Mouse (Mus musculus): Measurements from ENCODE around the gene Pcca.
"Not testable (repeated sequence)": the region's sequence is repeated elsewhere in the genome, so short reads cannot be mapped to it uniquely, and the experiment has no call there.

The Pcca gene

DNA sequence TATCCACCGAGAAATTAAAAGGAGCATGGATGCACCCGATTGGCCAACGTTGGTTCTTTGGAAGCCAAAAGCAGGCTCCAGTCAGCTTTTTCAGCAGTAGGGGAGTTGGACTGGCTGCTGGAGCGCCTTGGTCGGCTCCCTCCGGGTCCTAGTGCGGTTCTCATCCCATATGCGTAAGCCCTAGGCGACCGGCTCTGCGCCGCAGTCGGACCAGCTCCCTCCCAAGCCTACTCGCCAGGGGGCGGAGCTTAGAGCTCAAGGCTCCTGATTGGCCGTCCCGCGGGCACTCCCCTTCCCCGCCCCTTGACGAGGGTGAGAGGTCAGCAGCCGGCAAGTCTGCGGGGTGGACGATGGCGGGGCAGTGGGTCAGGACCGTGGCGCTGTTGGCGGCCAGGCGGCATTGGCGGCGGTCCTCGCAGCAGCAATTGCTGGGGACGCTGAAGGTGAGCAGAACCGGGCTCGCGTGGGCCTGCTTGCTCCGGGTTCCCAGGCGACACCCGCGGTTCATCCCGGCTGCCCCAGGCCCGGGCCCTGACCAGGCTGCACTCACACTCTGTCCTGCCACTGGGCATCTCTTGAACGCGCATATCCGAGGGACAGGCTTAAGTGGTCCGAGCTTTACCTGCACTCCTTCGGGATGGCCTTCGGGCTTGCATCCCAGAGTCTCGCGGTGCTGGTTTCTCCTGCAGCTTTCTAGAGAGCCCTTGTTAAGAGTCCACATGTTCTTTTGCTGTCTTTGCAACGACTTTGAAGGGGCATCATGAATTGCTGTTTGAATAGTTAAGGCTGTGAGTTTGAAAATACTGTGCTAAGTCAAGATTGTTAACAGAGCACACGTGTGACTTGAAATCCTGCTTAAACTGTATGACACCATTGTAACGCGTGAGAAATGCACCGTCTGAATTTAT, at the start of gene Pcca:
TSS of gene Pcca (plus strand) at position 308 of the 908 bp plus-strand sequence.
- DNase-seq, result peak; percentile 97

DNA sequence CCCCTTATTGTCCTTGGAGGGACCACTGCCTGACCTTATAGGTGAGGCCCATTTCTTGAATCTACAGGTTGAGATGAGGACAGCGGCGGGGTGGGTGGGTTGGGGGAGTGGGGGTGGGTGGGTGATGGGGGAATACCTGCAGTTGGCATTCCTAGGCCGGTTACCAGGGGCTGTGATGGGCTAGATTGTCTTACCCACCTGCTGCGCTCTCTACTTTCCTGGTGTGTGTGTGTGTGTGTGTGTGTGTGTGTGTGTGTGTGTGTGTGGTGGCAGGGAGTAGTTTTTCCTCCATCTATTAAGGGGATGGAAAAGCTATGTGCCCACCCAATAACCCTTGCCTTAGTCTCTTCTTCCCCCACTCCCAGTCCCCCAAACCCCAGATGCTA, 49.7 kb upstream of the Pcca start:
- no peak for DNase-seq

DNA sequence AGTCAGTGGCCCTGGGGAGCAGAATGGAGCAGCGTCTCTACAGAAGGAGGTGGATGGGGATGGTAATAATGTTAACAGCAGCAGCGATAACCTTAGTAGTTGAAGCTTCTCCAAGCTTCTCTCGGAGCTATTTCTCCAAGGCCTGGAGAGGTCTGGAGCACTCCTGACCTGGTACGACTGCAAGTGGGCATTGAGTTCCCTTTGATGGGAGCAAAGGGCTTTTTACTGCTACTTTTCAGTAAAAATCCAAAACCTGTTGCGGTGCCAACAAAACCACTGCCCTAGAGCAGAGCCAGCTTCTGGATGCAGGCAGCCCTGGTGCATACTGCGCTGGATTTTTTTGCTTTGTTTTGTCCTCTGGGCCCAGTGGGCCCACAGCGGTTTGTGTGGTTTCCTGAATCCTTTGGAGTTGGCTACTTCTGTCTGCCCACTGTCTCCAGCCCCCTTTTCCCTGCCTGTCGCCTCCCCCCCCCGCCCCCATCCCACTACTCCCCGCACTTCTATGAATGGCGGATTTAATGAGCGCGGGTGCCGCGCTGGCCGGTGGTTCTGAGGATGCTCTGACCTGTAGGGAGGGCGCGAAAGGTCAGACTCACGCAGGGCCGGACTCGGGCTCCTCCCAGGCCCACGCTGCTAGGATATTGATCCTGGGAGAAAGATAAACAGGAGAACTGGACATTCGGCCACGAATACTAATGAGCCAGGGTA, 49.1 kb upstream of the Pcca start:
- DNase-seq, result no peak

- DNase-seq, result no peak
Observed at GRCm38 (mm10) chr14:122485635-122486181, 48.4 kb upstream of the Pcca start.

DNA sequence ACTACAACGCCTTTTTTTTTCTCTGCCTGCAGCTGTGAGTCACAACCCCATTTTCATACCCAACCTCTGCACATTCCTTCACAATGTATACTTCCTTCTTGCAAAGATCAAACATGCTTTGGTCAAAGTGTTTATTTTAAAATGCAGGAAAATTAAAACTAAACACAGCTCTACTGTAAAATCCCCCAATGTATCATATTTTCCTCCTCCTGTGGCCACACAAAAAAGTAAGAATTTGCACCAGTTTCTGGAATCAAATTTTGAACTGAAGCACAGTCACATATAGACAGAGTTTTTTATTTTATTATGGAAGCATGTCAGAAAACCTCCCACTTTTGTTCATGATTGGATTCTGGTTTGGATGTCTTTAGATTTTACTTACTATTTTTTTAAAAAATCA, 47.5 kb upstream of the Pcca start:
- no peak for DNase-seq

GRCm38 (mm10) chr14:122487366-122487765, 46.8 kb upstream of the Pcca start:
- no peak for DNase-seq

DNA sequence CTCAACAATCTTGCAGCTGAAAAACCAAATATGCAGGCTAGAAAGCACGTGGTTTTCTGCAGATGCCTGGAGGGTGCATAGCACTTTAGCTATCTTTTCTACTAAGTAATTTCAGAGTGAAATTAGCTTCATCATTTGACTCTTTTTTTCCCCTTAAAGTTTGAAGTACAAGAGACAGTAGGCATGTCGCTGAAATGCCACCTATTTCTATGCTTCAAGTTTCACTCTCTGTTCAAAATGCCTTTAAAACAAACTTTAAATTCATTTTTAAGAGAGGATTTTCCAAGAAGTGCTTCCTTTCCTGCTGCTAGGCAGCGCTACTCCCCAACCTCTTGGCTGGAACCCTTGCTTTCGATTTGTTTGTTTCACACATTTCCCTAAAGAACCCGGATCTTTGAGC, 45.1 kb upstream of the Pcca start:
- DNase-seq, result no peak

- no peak for DNase-seq
Observed at GRCm38 (mm10) chr14:122489686-122490414, 44.3 kb upstream of the Pcca start.

- DNase-seq, result no peak
Observed at GRCm38 (mm10) chr14:122490441-122491328, 43.4 kb upstream of the Pcca start, which contains the start of gene Gm10837. Gene Gm10837 (plus strand): TSS chr14:122490586.

- DNase-seq, result no peak
Observed at GRCm38 (mm10) chr14:122491521-122491920, 42.6 kb upstream of the Pcca start.

- no peak for DNase-seq
Observed at GRCm38 (mm10) chr14:122492015-122492414, 42.1 kb upstream of the Pcca start.

DNA sequence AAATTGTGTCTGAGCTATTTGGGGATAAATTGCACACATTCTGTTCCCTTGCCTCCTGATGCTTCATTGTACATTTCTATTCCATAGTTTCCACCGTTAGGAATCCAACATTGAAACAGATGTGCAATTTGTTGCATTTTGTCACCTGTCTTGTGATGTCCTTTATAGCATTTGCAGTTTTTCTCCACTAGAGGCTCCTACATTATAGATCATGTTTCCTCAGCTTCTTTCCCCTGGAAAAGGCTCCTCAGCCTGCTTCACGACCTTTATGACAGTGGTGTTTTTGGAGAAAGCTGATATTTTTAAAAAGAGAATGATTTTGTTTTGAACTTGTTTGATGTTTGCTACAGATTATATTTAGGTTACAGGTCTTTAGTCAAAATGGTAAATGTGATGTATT, 25.1 kb upstream of the Pcca start:
- DNase-seq, result no peak

DNA sequence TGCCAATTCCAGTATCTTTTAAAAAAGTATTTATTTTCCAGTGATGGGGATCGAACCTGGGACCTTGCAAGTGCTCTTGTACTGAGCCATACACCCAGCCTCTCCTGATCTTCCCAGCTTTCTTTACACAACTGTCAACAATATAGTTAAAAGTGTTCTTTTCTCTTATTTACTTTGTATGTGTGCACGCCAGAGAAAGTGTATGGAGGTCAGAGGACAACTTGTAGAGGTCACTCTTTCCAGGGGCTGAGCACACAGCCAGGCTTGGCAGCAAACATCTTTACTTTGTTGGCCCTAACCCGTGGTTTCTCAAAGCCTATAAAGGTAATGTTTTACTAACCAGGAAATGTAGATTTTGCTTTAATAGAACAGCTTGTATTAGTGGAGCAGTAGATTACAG, 22.6 kb upstream of the Pcca start:
- DNase-seq, result no peak

GRCm38 (mm10) chr14:122513511-122514036, 20.6 kb upstream of the Pcca start:
- DNase-seq, result no peak

DNA sequence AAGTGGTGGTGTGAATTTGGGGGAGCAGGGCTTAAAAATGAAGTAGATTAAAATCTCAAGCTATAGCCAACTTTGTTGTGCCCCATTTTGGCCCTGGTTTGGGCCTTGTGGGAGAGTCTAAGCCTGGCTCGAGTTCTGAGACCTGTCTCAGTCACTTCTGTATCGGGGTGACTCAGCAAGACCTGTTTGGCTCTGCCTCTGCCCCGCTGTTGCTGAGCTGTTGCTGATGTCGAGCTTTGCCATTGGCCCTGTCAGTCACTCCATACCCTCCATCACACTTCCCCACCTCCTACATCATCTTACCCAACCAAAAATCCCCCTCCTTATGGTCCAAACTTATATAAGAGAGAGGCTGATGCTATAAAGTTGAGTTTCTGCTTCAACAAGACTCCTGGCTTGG, 5.6 kb upstream of the Pcca start:
- no peak for DNase-seq

GRCm38 (mm10) chr14:122535986-122536385, 1.9 kb downstream of the Pcca start:
- no peak for DNase-seq

DNA sequence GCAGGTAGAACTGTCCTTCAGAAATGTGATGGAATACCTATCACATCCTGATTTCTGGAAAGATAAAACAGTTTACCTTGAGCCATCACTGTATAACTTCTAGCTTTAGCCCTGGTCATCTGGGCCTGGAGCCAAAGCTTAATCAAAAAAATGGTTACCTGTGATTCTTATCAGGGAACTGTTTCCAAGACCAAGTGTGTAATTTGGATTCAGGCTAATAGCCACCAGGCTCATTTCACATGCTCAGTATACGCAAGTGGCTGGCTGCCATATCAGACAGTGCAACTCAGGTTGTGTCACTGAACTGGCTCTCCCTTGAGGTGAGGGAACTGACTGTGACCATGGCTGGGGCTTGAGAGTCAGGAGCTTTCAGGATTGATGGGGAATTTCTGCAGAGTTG, 14.3 kb downstream of the Pcca start:
- peak; percentile 19 for DNase-seq

GRCm38 (mm10) chr14:122548905-122549304, 14.8 kb downstream of the Pcca start:
- DNase-seq, result no peak

DNA sequence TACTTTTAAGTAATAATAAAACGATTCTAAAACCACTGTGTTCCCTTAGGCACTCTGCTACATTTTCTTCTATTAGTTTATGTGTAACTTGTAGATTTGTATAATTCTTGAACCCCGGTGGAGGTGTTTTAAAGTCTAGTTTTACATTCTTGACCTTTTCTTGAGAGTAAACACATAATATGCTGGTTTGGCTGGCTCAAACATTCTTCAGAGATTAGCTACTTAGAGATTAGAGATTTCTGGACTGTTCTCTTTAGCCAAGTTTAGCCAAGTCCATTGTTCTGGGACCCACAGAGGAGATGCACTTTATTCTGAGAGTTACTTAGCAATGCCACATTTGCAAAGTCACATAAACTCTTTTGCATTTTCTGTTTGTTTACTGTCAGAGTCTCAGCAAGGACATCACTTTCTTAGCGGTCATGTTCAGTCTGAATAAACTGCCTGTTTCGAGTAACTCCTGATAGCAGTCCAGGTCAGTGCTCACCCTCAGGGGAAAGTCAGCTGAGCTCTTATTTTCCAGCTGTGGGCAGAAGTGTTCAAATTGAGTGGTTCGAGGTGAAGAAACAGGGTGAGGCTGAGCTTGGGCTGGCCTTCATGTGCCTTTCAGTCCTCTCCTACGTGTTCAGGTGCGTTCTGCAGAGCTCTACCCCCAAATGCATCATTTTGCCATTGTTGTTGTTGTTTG, 18.8 kb downstream of the Pcca start:
- peak; percentile 32 for DNase-seq

- DNase-seq, result no peak
Observed at GRCm38 (mm10) chr14:122557353-122557752, 23.2 kb downstream of the Pcca start.

DNA sequence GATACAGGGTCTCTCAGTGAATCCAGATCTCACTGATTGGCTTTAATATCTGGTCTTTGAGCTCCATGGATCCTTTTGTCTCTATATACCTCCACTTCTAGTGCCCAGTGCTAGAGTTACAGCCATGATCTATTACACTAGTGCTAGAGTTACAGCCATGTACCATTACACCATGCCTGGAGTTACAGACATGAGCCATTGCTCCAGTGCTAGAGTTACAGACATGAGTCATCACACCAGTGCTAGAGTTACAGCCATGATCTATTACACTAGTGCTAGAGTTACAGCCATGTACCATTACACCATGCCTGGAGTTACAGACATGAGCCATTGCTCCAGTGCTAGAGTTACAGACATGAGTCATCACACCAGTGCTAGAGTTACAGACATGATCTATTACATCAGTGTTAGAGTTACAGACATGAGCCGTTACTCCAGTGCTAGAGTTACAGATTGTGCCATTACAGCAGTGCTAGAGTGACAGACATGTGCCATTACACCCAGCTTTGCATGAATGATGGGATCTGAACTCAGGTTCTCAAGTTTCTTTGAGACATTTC, 26.8 kb downstream of the Pcca start:
- not testable (repeated sequence) for DNase-seq

Data from kidney, postnatal 14 days (tissue).